Mouse (Mus musculus): Measurements from ENCODE around the gene Izumo1r. TPM values are rescaled to one million over a fixed set of nuclear protein-coding genes. Genes with fewer than 3 reads are reported as not detected.

Izumo1r gene
- total RNA-seq (2021) = under 1 TPM; 0.48 to 0.81 TPM
- long read RNA-seq, experiment 1 = 0 reads
- long read RNA-seq, experiment 2 = 0 reads

DNA sequence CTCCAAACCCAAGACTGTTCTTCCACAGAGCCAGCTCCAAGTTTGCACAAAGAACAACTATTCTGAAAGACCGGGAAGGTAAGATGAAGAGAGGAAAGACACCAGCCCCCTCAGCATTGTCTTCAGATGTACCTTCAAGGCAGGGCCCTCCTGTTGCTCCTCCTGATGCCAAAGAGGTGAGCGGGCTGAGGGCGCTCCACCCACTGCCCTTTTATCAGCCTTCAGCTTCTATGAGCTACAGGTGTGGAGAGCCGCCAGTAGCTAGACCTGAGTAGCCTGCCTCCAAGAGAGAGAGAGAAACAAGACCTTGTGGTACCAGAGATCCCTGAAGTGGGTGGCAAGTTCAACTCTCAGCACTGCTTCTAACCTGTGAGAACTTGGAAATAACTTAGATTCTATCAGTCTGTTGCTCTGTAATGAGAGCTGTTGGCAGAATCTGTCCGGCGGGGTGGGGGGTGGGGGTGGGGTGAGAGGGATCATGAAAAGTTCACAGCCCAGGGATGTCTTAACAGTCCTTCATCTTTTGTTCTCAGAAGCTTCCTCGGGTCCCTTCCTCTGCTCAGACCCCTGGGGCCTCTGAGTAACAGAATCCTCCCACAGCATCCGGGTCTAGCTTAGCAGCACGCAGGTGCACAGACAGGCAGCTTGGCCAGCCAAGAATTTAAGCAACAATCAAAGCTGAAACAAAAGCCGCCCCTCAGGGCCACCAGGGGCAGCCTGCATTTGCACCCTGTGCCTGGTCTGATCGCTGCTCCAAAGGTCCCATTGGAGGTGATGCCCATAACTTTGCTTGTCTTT is at the start of gene Izumo1r:
Gene Izumo1r, minus strand, starts transcription at position 369 of the 798 bp plus-strand sequence.
- DNase-seq = no peak

DNA sequence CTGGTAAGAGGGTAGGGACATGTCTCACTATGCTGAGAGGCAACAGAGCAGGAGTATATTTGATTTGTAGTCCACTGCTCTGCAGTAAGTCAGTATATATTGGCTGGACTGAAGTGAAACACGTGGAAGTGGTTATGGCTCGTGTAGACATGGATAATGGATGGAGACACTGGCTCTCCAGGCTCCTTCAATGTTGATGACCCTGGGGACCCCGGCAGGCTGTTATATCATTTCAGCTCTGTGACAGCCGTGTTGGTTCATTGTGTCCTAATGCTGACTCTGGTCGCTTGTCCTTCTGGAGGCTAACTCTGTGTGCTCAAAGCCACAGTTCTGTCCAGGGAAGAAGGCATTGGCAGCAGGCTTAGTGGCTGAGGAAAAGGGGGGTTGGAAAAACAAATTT is 47.3 kb upstream of the Izumo1r start:
- no peak for DNase-seq

GRCm38 (mm10) chr9:14948843-14949242 is 45.1 kb upstream of the Izumo1r start:
- no peak for DNase-seq

GRCm38 (mm10) chr9:14946677-14947076 is 42.9 kb upstream of the Izumo1r start:
- DNase-seq = no peak

DNA sequence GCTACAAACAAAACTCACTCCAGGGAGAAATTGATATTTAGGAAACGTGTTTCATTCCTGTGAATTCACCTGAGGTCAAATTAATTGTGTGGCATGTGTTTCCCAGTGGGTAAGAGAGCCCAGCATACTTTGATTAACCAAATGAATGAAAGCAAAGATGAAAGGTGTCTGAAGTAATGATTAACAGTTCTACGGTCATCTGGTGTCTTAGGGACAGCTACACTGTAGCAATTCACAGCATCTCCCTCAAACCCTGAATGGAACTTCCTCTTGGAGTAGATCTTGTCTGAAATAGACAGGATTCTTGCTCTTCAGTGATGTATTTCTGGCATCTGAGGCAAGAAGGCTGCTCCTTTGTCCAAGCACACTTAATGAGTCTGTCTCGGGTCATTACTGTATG is 42.2 kb upstream of the Izumo1r start:
- DNase-seq = no peak

DNA sequence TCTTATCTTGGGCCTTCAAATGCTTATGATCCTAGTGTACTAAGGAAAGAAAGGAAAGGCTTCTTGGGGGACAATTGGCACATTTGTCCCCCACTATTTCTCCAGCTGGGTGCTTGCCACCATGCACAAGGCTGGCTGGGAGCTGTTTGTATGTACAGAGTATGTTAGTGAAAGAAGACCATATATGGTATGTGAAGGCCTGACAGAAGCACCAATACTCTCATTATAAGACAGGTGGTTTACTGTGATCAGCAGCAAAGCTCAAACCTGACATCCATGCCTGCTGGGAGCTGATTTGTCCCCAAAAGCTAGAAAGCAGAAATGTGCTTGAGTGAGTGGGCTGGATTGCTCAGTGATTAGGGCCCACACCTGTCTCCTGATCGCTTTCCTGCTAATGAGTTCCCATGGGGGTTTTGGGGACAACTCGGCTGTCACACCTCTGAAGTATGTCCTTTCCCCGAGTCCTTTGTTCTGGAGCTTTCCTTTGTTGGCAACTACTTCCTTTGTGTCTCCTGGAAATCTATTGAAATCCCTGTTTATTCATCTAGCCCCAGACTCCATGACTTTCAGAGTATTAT is 38.5 kb upstream of the Izumo1r start:
- DNase-seq = no peak

GRCm38 (mm10) chr9:14939610-14940009 is 35.9 kb upstream of the Izumo1r start:
- no peak for DNase-seq

DNA sequence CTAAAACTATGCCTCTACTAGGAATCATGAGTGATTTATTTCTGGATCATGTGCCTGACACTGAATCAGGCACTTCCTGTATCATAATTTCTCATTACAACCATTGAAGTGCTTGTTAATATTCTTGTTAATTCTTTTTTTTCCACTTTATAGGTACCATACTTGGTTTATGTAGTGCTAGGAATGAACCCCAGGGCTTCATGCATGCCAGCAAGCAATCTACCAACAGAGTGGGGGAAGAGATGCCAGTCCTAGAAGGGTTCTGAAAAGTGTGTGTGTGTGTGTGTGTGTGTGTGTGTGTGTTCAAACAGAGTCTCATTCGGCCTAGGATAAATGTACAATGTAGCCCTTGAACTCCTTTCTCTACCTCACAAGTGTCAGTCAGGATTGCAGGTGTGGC is 33.6 kb upstream of the Izumo1r start:
- DNase-seq = no peak

DNA sequence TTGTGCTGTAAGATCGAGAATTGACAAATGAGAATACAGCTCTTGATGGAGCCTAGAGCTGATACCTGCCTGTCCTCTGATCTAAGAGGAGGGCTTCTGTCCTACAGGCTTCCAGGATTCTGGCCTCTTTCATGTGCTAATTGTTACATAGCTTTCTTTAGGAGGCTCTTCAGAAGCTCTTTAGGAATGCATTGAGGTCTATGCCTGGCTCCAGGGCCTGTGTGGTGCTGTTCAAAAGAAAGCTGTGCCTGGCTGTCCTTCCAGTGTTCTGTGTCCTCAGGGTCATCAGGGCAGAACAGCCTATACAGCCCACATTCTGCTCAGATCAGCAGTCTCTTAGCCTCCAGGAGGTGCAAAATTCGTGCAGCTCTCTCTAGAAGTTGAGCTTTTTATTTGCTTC is 31.1 kb upstream of the Izumo1r start:
- no peak for DNase-seq

- no peak for DNase-seq
Observed at GRCm38 (mm10) chr9:14931943-14932342, 28.2 kb upstream of the Izumo1r start.

- no peak for DNase-seq
Observed at GRCm38 (mm10) chr9:14931211-14931610, 27.5 kb upstream of the Izumo1r start.

GRCm38 (mm10) chr9:14926593-14926992 is 22.8 kb upstream of the Izumo1r start:
- DNase-seq = no peak

DNA sequence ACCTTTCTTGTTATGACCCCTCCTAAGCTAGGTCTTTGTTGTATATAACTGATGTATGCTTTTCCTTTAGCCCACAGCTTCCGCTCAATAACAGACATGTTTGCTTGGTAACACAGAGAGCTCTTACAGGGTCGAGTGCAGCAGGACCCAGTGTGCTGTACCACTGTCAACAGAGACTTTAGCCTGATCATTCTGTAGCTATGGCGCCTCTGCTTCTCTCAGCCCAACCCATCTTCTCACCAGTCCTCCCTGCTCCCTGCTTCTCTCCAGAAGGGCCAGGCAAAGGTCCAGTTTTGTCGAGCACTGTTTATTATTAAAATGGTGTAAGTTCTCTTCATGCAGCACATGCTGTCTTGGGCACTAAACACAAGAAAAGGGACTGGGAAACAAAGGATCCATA is 19.9 kb upstream of the Izumo1r start:
- DNase-seq = no peak

- DNase-seq = no peak
Observed at GRCm38 (mm10) chr9:14921971-14922560, 18.3 kb upstream of the Izumo1r start.

DNA sequence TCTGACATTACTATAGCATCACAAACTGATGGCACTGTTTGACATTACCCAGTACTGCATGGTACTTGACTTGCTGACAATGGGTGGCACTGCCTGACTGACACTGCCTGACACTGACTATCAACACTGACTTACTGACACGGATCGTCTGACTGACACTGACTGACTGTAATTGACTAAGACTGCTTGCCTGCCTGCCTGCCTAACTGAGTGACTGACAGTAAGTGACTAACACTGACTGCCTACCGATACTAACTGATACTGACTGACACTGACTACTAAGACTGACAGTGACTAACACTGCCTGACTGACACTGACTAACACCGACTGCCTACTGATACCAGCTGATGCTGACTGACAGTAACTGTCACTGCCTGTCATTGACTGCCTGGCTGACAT is 17.5 kb upstream of the Izumo1r start:
- no peak for DNase-seq

GRCm38 (mm10) chr9:14920608-14921007 is 16.9 kb upstream of the Izumo1r start:
- no peak for DNase-seq

DNA sequence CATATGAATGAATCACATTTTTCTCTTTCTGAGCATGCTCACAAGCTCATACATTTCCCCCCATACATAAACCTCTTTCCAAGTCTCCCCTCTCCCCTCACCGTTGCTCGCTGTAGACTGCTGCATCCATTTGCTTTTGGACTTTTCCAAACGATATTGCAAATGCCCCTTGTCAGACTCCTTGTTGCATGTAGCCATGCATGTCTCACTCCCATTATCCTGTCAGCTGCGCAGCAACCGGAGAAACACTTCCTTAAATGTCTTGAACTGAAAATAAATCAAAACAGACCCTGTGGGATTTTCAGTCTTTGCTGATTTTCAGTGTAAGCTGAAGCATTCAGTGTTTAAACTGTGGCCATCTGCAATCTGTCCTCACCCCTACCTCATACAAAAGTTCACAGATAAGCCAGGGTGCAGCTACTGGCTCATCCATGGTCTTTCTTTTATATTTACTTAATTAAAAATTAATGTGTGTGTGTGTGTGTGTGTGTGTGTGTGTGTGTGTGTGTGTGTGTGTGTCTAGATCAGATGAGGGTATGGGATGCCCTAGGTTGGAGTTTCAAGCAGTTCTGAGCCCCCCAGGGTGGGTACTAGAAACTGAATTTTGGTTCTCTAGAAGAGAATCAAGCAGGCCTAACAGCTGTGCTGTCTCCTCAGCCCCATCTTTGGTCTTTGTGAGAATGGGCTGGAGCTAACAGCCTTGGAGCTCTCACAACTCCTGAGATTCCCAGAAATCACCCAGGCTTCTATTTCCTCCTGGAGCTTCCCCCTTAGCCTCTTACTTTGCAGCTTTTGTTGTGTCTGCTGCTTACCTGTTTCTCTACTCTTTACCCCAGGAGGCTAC is 15.3 kb upstream of the Izumo1r start:
- DNase-seq = no peak

GRCm38 (mm10) chr9:14917661-14918060 is 13.9 kb upstream of the Izumo1r start:
- DNase-seq = no peak

DNA sequence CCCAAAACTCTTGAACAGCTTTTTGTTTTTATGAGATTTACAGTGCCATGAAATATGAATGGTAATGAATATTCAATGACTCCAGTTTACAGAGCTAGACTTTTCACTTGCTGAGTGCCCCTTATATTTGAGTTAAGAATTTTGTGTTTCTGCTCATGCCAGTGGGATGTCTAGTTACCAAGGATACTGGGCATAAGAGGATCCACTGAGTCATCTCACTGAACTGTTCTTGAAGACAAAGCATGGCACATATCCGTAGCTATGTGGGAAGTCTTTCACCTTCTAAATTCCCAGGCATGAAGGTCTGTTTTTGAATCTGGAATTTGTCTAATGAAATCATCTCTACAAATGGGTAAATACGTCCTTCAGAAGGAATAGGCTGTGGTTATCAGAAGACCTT is 8.3 kb upstream of the Izumo1r start:
- no peak for DNase-seq

- DNase-seq = no peak
Observed at GRCm38 (mm10) chr9:14909981-14910380, 6.2 kb upstream of the Izumo1r start.

DNA sequence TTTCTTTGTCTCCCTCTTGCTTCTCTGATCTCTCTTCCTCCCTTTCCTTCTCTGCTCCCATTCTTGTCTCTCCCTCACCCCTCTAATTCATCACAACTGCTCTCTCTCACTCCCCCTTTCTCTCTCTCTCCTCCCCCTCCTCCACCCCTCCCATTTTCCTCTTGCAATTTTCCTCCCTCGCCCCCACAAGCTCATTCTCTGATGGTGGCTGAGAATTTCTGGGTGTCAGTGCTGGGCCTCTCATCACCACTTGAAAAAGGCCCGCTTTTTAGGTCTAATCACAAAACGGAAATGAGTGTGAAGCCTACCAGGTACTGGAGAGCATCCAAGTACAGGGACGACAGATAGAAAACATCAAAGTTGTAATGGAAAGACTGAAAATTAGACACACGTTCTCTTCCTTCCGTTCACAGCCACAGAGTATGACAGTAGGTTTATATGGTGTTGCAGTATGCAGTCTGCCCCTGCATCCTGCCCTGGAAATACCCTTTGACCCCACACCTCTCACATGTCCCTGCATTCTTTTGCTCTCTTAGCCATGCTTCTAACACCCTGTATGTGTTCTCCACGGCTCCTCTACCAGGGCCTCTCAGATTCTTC is 4.2 kb upstream of the Izumo1r start:
- DNase-seq = no peak

DNA sequence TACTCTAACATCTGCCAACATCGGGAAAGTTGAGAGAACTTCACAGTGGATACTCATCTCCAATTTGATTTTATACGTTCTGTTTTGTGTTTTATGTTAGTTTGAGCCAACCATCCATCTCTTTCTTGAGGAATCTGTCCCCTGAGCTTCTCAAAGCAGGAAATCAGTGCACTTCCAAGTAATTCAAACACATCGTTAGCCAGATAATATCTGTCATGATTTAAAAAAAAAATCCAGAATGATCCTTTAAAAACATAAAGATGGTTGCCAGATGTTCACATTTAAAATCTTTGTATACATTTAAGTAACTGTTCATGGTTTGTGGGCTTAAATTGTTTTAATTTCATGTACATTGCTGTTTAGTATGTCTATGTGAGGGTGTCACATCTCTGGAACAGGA is 2.2 kb upstream of the Izumo1r start:
- DNase-seq = no peak
